Mouse (Mus musculus) heart, embryonic 14.5 days (tissue): ENCODE results near the gene Slc13a2. TPM values are rescaled to one million over a fixed set of nuclear protein-coding genes. Genes with fewer than 3 reads are reported as not detected.

Experiments used
- ATAC-seq: fragments of 200-750 bp; cut with Nextera tagmentation; 2 replicates; pipeline ENCODE4 v1.8.0; 2017; ENCODE audit warnings: low read depth, moderate TSS enrichment; ENCODE audit not compliant: insufficient number of reproducible peaks, insufficient read depth, low FRiP score
- H3K27ac ChIP-seq, 2 experiments: fragments of 200-500 bp in 1 of 2; fragments of 300-500 bp in 1 of 2; sonication (generic) in 1 of 2; replicated peaks in 1 of 2; 2 replicates each; pipeline ENCODE4 v1.5.1; 2012 to 2014; ENCODE audit warnings: low read depth in 2 of 2, low read length in 2 of 2, control low read depth in 1 of 2, mild to moderate bottlenecking in 1 of 2, mixed read lengths in 1 of 2; ENCODE audit not compliant: control insufficient read depth in 1 of 2, insufficient read depth in 1 of 2
- H3K27me3 ChIP-seq: fragments of 300-500 bp; sonication (generic); 2 replicates; pipeline ENCODE4 v1.6.1; 2014; ENCODE audit warnings: mild to moderate bottlenecking, low read length, control low read depth; ENCODE audit not compliant: control insufficient read depth, insufficient read depth
- H3K36me3 ChIP-seq: fragments of 300-500 bp; sonication (generic); 2 replicates; pipeline ENCODE4 v1.6.1; 2014; ENCODE audit warnings: mild to moderate bottlenecking, control low read depth, low read length, mixed read lengths; ENCODE audit not compliant: control insufficient read depth, insufficient read depth
- H3K4me1 ChIP-seq, 2 experiments: fragments of 200-500 bp in 1 of 2; fragments of 300-500 bp in 1 of 2; sonication (generic) in 1 of 2; 2 replicates each; pipeline ENCODE4 v1.6.1; 2012 to 2014; ENCODE audit warnings: low read length in 2 of 2, control low read depth in 1 of 2, mixed read lengths in 1 of 2; ENCODE audit not compliant: control insufficient read depth in 2 of 2, insufficient read depth in 2 of 2
- H3K4me2 ChIP-seq: fragments of 300-500 bp; sonication (generic); 2 replicates; pipeline ENCODE4 v1.6.1; 2014; ENCODE audit warnings: mild to moderate bottlenecking, low read length
- H3K4me3 ChIP-seq, 2 experiments: fragments of 200-500 bp in 1 of 2; fragments of 300-500 bp in 1 of 2; sonication (generic) in 1 of 2; 2 replicates each; pipeline ENCODE4 v1.5.1; 2012 to 2014; ENCODE audit warnings: low read length in 2 of 2, mild to moderate bottlenecking in 2 of 2, control low read depth in 1 of 2, low read depth in 1 of 2, moderate library complexity in 1 of 2; ENCODE audit not compliant: control insufficient read depth in 1 of 2, insufficient read depth in 1 of 2
- H3K9ac ChIP-seq: fragments of 300-500 bp; sonication (generic); 2 replicates; pipeline ENCODE4 v1.6.1; 2014; ENCODE audit warnings: mild to moderate bottlenecking, low read length
- H3K9me3 ChIP-seq: fragments of 300-500 bp; sonication (generic); 2 replicates; pipeline ENCODE4 v1.6.1; 2016; ENCODE audit warnings: low read length, control low read depth; ENCODE audit not compliant: control insufficient read depth
- WGBS: fragments of 180-500 bp; shearing (Covaris S2); extraction: QIAGEN DNeasy Blood & Tissue Kit; methylation state at CpG from one replicate; pipeline ENCODE4 v1.1.7; 2014; 5-methylcytosine and 5-hydroxymethylcytosine counted together
- polyA plus RNA-seq: library from polyadenylated mRNA; unstranded; fragments of >200 nt; fragmentation: Nextera tagmentation; extraction: Ambion mirVana; gene quantifications from 2 replicates; pipeline ENCODE4 v1.2.1, GENCODE M21; 2014

The Slc13a2 gene
- polyA plus RNA-seq, 1 experiment from 2014 or later = not detected

DNA sequence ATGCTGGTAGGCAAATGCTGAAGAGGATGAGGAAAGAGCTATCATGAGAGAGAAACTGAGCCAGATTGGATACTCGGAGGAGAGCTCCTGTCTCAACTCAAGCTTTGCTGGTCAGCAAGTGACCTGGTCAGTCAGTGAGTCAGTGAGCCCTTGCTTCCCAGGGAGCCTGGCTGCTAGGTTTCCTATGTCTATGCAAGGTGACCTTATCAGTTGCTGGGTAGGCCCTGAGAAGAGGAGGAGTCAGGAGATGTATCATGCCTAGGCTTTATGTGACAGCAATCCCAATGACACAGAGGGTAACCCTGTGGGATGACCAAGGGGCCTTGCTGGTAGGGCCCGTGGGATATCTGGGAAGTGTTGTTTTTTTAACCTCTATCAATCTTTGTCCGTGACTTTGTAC lies 49.9 kb downstream of the Slc13a2 start:
- Histone ChIP-seq H3K4me2 (no peak overlapping the region), H3K27me3 (no peaks in the 10 kb centered on the region), H3K36me3 (no peaks in the 10 kb centered on the region), H3K4me1 (no peaks in the 10 kb centered on the region; a peak in 1 of 4 replicates), H3K9me3 (no peaks in the 10 kb centered on the region), H3K9ac (no peak overlapping the region), H3K27ac (no peak overlapping the region), H3K4me3 (no peak overlapping the region)
- 57% methylated on average over 3 of the region's 3 CpGs for WGBS
- no peak for ATAC-seq

DNA sequence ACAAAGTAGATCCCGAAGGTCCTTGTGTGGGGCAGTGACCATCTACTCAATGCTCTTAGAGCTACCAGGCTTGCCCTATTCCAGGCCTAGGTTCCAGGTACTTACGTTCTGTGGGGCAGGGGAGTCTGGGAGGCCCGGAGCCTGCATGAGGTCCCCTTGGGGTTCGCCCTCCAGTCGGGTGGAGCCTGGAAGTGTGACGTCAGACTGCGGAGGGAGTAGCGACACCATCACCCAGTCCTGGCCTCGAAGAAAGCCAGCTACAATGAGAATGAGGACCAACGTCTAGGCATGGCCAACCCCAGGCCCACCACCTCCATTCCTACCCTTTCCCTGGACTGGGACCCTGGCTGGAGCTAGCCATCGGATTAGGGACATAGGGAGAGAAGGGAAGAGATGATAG lies 50.3 kb downstream of the Slc13a2 start:
- Histone ChIP-seq H3K36me3 (no peaks in the 10 kb centered on the region), H3K4me1 (no peaks in the 10 kb centered on the region; a peak in 1 of 4 replicates), H3K9me3 (no peaks in the 10 kb centered on the region), H3K4me2 (no peak overlapping the region), H3K27me3 (no peaks in the 10 kb centered on the region), H3K4me3 (no peak overlapping the region), H3K27ac (no peak overlapping the region), H3K9ac (no peak overlapping the region)
- 82% methylated on average over 11 of the region's 11 CpGs for WGBS
- no peak for ATAC-seq

DNA sequence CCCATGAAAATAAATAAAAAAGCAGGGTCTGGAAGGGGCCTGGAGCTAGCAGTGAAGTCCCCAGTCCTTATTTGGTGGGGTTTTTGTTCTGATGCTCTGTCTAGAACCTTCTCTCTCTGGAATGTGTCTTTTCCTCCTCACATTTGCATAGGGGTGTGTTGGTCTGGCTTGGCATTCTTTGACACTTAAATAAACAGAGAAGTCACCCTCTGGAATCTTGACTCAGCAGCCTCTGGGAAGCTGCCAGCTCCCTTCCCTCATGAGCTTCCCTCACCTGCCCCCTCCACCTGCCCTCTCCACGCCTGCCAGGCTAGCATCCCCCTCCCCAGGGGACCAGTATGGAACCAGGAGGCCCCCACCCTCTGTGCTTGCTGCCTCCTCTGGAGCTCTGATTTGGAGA lies 51.6 kb downstream of the Slc13a2 start:
- ATAC-seq = no peak
- Histone ChIP-seq H3K36me3 (no peaks in the 10 kb centered on the region), H3K4me2 (no peak overlapping the region), H3K9me3 (no peaks in the 10 kb centered on the region), H3K4me3 (no peak overlapping the region), H3K27me3 (no peaks in the 10 kb centered on the region), H3K4me1 (no peaks in the 10 kb centered on the region; a peak in 1 of 4 replicates), H3K9ac (no peak overlapping the region), H3K27ac (no peak overlapping the region)
- WGBS = 27% methylated on average over 1 of the region's 1 CpGs

DNA sequence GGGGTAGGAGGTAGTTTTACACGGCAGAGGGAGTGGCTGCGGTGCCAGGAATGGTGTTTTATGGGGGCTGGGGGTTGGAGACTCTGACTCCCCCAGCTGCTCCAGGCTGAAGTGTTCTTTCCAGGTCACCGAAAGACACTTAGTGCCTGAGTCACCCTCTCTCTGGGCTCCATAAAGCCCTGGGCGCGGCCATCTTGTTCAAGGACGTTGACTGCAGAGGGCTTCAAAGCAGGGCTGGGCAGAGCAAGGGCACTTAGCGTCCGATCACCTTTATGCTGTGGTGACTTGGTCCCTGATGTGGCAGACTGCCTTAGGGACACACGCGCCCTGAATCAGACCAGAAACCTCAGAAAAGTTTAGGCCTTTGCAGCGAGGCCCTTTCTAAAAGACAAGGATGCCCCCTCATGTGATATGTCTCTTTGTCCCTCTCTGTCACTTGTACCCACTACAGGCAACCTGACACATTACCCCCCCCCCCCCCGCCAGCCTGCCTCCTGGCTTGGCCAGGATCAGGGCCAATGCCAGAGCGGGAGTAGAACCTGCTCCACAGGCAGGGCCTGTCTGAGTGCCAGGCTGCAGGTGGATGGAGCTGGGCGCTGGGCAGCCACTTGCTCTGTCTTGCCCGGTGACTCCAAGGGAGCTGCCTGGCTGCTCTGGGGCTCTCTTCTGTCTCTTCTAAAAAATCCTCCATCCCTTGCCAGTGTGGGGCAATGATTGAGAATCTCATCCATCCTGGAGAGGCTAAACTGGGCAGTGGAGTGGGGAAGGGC lies 54.4 kb downstream of the Slc13a2 start:
- Histone ChIP-seq H3K4me2 (no peak overlapping the region), H3K4me1 (no peaks in the 10 kb centered on the region; a peak in 1 of 4 replicates), H3K27ac (no peak overlapping the region), H3K9ac (no peak overlapping the region), H3K36me3 (no peaks in the 10 kb centered on the region), H3K9me3 (no peaks in the 10 kb centered on the region), H3K4me3 (no peak overlapping the region), H3K27me3 (no peaks in the 10 kb centered on the region)
- no peak for ATAC-seq
- WGBS = 88% methylated on average over 15 of the region's 15 CpGs

DNA sequence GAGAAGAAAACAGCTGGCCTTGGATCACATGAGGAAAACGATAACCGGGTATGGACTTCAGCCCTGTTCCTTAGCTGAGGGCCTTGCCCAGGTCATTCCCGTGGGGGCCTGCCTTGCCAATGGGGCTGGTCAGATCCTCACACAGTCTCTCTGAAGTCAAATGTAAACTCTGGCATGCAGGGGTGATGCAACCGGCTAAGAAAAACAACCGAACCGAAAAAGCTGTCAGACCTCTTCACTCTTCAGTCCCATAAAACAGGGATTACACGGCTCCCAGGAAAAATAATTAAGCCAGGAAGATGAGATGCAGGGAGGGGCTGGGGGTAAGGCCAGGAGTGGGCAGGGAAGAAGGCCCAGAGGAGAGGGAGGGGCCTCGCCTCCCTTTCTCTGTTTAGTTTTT lies 57.9 kb downstream of the Slc13a2 start:
- ATAC-seq = no peak
- H3K27ac ChIP-seq = no peak overlapping the region
- H3K9me3 ChIP-seq = no peaks in the 10 kb centered on the region

DNA sequence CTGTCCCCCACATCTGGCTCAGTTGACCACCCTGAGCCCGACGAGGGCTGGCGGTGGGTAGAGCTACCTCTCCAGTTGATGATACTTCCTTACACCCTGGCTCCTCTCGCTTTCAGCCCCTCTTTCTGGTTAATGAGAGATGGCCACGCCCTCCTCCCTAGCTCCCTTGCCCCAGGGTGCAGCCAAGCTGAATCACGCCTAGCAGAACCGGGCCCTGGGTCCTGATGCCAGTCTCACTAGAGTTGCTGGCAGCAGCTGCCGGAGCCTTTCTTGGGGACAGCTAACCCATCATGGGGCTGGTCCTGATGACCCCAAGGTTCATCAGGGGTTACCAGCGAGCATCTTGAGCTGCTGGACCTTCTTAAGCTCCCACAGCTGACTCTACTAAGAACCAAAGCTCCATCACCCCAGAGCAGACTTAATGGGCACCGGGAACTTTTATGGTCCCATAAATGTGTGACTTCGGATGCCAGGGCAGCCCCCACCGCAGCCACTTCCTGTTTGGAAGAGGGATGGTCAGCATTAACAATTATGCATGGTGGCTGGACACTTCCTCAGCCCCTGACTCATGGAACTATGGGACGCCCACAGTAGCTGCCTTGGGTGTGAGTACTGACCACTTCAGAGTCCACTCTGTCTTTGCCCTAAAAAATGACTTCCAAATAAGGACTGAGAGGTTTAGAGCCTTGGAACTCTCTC lies 58.6 kb downstream of the Slc13a2 start:
- Histone ChIP-seq H3K4me2 (no peak overlapping the region), H3K36me3 (no peaks in the 10 kb centered on the region), H3K9me3 (no peaks in the 10 kb centered on the region), H3K9ac (no peak overlapping the region), H3K27ac (no peak overlapping the region), H3K4me1 (no peaks in the 10 kb centered on the region; a peak in 1 of 4 replicates), H3K27me3 (peaks cover 10% of the 10 kb centered on the region; the same call in 1 of the 2 replicates), H3K4me3 (no peak overlapping the region)
- ATAC-seq = no peak
- 73% methylated on average over 13 of the region's 13 CpGs for WGBS

More for the DNA sequence above, 57.9 kb downstream of the Slc13a2 start:
- Histone ChIP-seq H3K9ac (no peak overlapping the region), H3K36me3 (no peaks in the 10 kb centered on the region), H3K27me3 (peaks cover 8% of the 10 kb centered on the region; the same call in 1 of the 2 replicates), H3K4me2 (no peak overlapping the region), H3K4me3 (no peak overlapping the region), H3K4me1 (no peaks in the 10 kb centered on the region; a peak in 1 of 4 replicates)
- WGBS = 49% methylated on average over 8 of the region's 8 CpGs

DNA sequence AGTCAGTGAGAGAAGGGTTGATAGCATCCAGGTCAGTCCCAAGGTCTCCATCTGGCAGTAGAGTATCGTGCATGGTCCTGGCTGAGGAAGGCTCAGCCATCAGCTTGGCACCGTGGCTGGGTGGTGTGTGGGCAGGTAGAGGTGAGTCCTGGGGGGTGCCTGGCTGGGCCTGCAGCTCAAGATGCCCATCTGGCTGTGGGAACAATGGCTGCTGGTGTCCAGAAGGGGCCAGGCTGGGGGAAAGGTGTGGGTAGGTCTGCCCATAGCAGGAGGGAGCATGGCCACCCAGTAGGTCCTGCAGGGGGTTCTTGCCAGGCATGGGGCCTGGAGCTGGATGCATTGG lies 61.3 kb downstream of the Slc13a2 start:
- no peak overlapping the region for H3K9ac ChIP-seq
- ATAC-seq = no peak
- no peaks in the 10 kb centered on the region; a peak in 1 of 4 replicates for H3K4me1 ChIP-seq
- H3K27ac ChIP-seq = no peak overlapping the region
- H3K4me3 ChIP-seq = no peak overlapping the region
- 61% methylated on average over 2 of the region's 2 CpGs for WGBS
- H3K4me2 ChIP-seq = no peak overlapping the region
- no peaks in the 10 kb centered on the region for H3K9me3 ChIP-seq
- peaks cover 15% of the 10 kb centered on the region; the same call in 1 of the 2 replicates for H3K27me3 ChIP-seq
- no peaks in the 10 kb centered on the region for H3K36me3 ChIP-seq
